Mouse (Mus musculus) spleen, adult 2 months (tissue): Measurements from ENCODE around the gene Pth2. TPM values are rescaled to one million over a fixed set of nuclear protein-coding genes. Genes with fewer than 3 reads are reported as not detected.

Experiments used
- DNase-seq, 2 experiments: peaks; one replicate each; pipeline versions ENCODE4 v3.0.0 to v3.0.0-alpha.2; 2012 to 2021; ENCODE audit warnings: low spot score in 2 of 2, low read depth in 1 of 2
- H3K27ac ChIP-seq: fragments of 200-500 bp; 2 replicates; pipeline ENCODE4 v1.5.1; 2012; ENCODE audit warnings: low read length, inconsistent platforms; ENCODE audit not compliant: insufficient read depth
- H3K27me3 ChIP-seq: fragments of 200-500 bp; 2 replicates; pipeline ENCODE4 v1.6.1; 2012; ENCODE audit warnings: mild to moderate bottlenecking, moderate library complexity, low read length, inconsistent platforms; ENCODE audit not compliant: control insufficient read depth, insufficient read depth
- H3K36me3 ChIP-seq: fragments of 200-500 bp; 2 replicates; pipeline ENCODE4 v1.6.1; 2012; ENCODE audit warnings: mild to moderate bottlenecking, low read length, inconsistent platforms; ENCODE audit not compliant: control insufficient read depth, insufficient read depth
- H3K4me1 ChIP-seq: fragments of 200-500 bp; 2 replicates; pipeline ENCODE4 v1.6.1; 2011; ENCODE audit warnings: inconsistent platforms; ENCODE audit not compliant: control insufficient read depth, insufficient read depth, insufficient read length
- H3K4me3 ChIP-seq: fragments of 200-500 bp; 2 replicates; pipeline ENCODE4 v1.5.1; 2011; ENCODE audit warnings: mild to moderate bottlenecking, inconsistent platforms; ENCODE audit not compliant: insufficient read depth, insufficient read length; ENCODE audit errors: extremely low read depth
- CTCF ChIP-seq: fragments of 200-500 bp; IDR thresholded peaks from 2 replicates; pipeline ENCODE4 v1.5.1; 2011; ENCODE audit warnings: mild to moderate bottlenecking, inconsistent platforms; ENCODE audit not compliant: insufficient read depth, insufficient read length, insufficient replicate concordance; ENCODE audit errors: extremely low read depth
- POLR2A ChIP-seq: fragments of 200-500 bp; IDR thresholded peaks from 2 replicates; pipeline ENCODE4 v1.6.1; 2011; ENCODE audit warnings: low read depth, low read length, inconsistent platforms
- WGBS: fragments of 180-500 bp; shearing (Covaris S2); methylation state at CpG from one replicate; pipeline ENCODE4 v1.1.7; 2018; 5-methylcytosine and 5-hydroxymethylcytosine counted together
- polyA plus RNA-seq: library from polyadenylated mRNA; depleted of rRNA; stranded (reverse); fragments of >200 nt; gene quantifications from 2 replicates; pipeline ENCODE4 v1.2.3, GENCODE M21; 2012; rRNA removed

The Pth2 gene
- polyA plus RNA-seq, 1 experiment: not detected

DNA sequence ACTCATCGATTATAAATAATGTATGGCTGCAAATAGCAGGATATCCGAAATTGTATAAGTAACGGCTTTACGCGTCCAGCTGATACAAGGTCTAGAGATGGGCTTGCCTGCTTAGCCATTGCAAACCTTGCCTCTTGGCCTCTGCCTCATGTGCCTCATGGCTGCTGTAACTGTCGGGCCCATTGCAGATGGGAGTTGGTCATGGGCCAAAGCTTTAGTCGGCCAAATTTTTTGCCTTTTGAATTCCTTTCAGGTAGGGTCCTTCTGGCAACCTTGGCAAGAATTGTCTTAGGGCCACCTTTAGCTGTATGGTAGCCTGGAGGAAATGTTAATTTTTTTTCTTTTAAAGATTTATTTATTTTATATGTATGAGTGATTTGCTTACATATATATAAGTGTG is 44.0 kb downstream of the Pth2 start:
- H3K36me3 ChIP-seq: no peaks in the 10 kb centered on the region
- peaks cover 10% of the 10 kb centered on the region; the same call in 1 of the 2 replicates for H3K4me1 ChIP-seq
- H3K27ac ChIP-seq: no peak overlapping the region
- DNase-seq: no peak
- no peak overlapping the region for H3K4me3 ChIP-seq
- 95% methylated on average over 7 of the region's 7 CpGs for WGBS
- H3K27me3 ChIP-seq: no peaks in the 10 kb centered on the region
- no peak for TF ChIP-seq CTCF
- TF ChIP-seq POLR2A: no peak

DNA sequence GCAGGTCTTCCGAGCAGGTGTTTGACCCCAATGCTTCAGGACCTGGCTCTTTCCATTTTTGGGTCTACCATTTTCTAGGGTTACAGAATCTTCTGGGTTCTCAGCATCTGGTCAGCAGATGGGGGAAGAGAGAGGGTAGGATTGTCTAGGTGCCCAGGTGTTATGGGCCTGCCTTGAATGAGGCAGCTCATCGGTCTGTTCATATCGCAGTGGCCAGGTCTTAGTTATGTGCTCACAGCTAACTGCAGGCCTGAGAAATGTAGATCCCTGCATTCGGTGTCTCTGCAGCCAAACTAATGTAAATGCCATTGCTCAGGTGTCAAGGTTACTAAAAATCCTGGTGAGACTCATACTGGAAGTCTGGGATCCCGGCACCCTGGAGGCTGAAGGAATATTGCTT is 45.6 kb downstream of the Pth2 start:
- H3K27ac ChIP-seq: no peak overlapping the region
- H3K4me1 ChIP-seq: peaks cover 12% of the 10 kb centered on the region; the same call in 1 of the 2 replicates
- no peaks in the 10 kb centered on the region for H3K27me3 ChIP-seq
- DNase-seq: no peak
- WGBS: 92% methylated on average over 5 of the region's 5 CpGs
- H3K4me3 ChIP-seq: no peak overlapping the region
- TF ChIP-seq CTCF (no peak), POLR2A (no peak)
- no peaks in the 10 kb centered on the region for H3K36me3 ChIP-seq

DNA sequence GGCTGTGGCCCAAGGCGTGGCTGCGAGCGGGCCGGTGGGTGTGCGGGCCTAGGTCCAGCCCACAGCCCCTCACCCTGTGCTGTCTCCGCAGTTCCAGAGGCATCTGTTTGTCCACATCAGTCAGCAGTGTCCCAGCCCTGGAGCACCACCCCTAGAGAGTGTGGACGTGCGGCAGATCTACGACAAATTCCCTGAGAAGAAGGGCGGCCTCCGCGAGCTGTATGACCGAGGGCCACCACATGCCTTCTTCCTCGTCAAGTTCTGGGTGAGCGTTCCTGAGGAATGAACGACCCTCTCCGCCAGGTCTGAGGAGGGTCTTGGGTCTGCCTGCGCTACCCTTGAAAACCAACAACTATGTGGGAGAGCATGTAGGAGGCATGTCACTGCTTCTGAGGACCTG is 47.8 kb downstream of the Pth2 start:
- peaks cover 13% of the 10 kb centered on the region; the same call in 1 of the 2 replicates for H3K4me1 ChIP-seq
- H3K27ac ChIP-seq: no peak overlapping the region
- H3K4me3 ChIP-seq: no peak overlapping the region
- 96% methylated on average over 18 of the region's 18 CpGs for WGBS
- peaks cover 3% of the 10 kb centered on the region for H3K36me3 ChIP-seq
- TF ChIP-seq POLR2A: no peak
- TF ChIP-seq CTCF: no peak
- H3K27me3 ChIP-seq: no peaks in the 10 kb centered on the region
- DNase-seq: no peak

DNA sequence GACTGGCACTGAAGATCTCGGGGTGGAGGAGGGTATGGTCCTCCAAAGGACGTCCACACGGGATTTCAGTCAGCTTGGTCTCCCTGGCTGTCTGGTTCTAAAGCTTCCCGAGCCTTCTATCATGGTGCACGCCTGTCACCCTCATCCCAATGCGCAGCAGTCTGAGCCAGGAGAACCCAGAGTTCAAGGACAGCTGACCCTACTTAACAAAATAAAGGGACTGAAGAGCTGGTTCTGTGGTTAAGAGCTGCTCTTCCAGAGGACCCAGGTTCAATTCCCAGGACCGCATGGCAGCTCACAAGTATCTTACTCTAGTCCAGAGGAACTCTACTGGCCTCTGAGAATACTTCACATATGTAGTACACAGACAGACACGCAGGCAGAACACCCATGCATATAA is 48.3 kb downstream of the Pth2 start:
- Histone ChIP-seq H3K27ac (no peak overlapping the region), H3K4me3 (no peak overlapping the region), H3K27me3 (no peaks in the 10 kb centered on the region), H3K4me1 (peaks cover 17% of the 10 kb centered on the region), H3K36me3 (peaks cover 6% of the 10 kb centered on the region)
- TF ChIP-seq POLR2A: no peak
- no peak for TF ChIP-seq CTCF
- WGBS: 88% methylated on average over 8 of the region's 8 CpGs
- DNase-seq: no peak

DNA sequence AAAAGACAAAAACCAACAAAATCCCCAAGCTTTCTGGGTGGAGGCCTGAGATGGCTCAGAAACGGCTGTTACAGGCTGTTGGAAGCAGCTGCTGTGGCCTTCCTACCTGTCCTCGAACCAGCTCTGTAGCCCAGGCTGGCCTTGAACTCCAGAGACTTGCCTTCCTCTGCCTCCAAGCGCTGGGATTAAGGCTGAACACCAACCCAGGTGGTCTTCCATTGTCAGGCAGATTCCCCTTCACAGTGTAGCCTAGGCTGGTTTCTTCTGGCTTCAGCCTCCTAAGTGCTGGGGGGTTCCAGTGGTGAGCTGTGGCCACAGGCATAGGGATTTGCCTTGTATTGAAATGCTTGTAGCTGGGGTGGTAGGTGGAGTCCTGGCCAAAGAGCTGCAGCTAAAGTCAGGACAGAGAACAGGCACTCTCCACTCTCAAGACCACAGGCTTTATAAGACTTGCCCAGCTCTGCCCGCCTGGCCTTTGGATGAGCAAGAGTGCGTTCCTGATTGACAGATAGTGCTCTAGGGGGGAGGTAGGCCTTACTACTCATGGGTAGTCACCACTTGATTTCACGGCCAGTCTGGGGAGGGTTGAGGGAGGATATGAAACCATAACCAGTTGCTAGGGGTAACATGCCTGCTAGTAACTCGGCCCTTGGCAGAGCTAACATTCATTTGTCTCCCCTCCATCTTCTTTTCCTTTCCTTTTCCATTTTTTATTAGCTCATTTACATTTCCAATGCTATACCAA is 48.8 kb downstream of the Pth2 start:
- 45% methylated on average over 7 of the region's 7 CpGs for WGBS
- peaks cover 21% of the 10 kb centered on the region for H3K4me1 ChIP-seq
- H3K36me3 ChIP-seq: peaks cover 11% of the 10 kb centered on the region
- peak overlapping the region; percentile 66 for H3K27ac ChIP-seq
- H3K27me3 ChIP-seq: no peaks in the 10 kb centered on the region
- TF ChIP-seq CTCF: no peak
- 0 out of 2 replicates have a peak, but pooled peaks have one; percentile 7 for TF ChIP-seq POLR2A
- H3K4me3 ChIP-seq: no peak overlapping the region
- DNase-seq: peak; percentile 51 to 68

DNA sequence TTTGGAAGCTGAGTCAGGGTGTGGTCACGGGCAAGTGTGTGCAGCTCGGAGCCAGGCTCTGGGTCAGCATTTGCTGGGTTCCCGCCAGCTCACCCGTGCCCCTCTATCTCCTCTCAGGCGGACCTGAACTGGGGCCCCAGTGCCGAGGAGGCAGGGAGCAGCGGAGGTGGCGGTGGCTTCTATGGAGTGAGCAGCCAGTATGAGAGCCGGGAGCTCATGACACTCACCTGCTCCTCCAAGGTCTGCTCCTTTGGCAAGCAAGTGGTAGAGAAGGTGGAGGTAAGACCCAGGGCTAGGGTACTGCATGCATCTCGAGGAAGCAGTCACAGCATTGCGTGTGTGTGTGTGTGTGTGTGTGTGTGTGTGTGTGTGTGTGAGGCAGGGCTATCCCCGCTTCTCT is 50.4 kb downstream of the Pth2 start:
- WGBS: 85% methylated on average over 12 of the region's 12 CpGs
- no peak for DNase-seq
- TF ChIP-seq POLR2A (no peak), CTCF (no peak)
- H3K27me3 ChIP-seq: no peaks in the 10 kb centered on the region
- peaks cover 34% of the 10 kb centered on the region for H3K4me1 ChIP-seq
- H3K36me3 ChIP-seq: peaks cover 25% of the 10 kb centered on the region
- no peak overlapping the region for H3K4me3 ChIP-seq
- H3K27ac ChIP-seq: no peak overlapping the region

Other genes starting within 250 kb of the Pth2 start
- not detected in 2 replicates for gene Tsks, start 237.8 kb upstream of the Pth2 start, polyA plus RNA-seq
- gene Cpt1c, start 206.1 kb upstream of the Pth2 start, polyA plus RNA-seq: 4.8 and 6.1 TPM in 2 replicates
- gene Prmt1, start 194.4 kb upstream of the Pth2 start, polyA plus RNA-seq: 109 and 112 TPM in 2 replicates
- 134 and 147 TPM in 2 replicates for gene Irf3, start 183.3 kb upstream of the Pth2 start, polyA plus RNA-seq
- gene Bcl2l12, start 182.3 kb upstream of the Pth2 start, polyA plus RNA-seq: 33.2 and 38.5 TPM in 2 replicates
- 59.0 and 65.4 TPM in 2 replicates for gene Scaf1, start 164.6 kb upstream of the Pth2 start, polyA plus RNA-seq
- gene Rras, start 163.0 kb upstream of the Pth2 start, polyA plus RNA-seq: 55.1 and 65.1 TPM in 2 replicates
- gene Prr12, start 128.1 kb upstream of the Pth2 start, polyA plus RNA-seq: 16.1 TPM in 2 replicates
- gene Nosip, start 118.6 kb upstream of the Pth2 start, polyA plus RNA-seq: 67.9 and 95.7 TPM in 2 replicates
- 19.9 and 27.6 TPM in 2 replicates for gene Prrg2, start 118.3 kb upstream of the Pth2 start, polyA plus RNA-seq
- 96.5 and 100 TPM in 2 replicates for gene Rcn3, start 88.8 kb upstream of the Pth2 start, polyA plus RNA-seq
- 64.4 and 75.4 TPM in 2 replicates for gene Fcgrt, start 77.1 kb upstream of the Pth2 start, polyA plus RNA-seq
- gene Rps11, start 56.6 kb upstream of the Pth2 start, polyA plus RNA-seq: 273 and 325 TPM in 2 replicates
- 1,860 and 2,797 TPM in 2 replicates for gene Rpl13a, start 52.2 kb upstream of the Pth2 start, polyA plus RNA-seq
- gene Gm45713, start 44.8 kb upstream of the Pth2 start, polyA plus RNA-seq: 0.28 and 0.70 TPM in 2 replicates
- 183 and 197 TPM in 2 replicates for gene Flt3l, start 44.6 kb upstream of the Pth2 start, polyA plus RNA-seq
- 45.2 and 48.7 TPM in 2 replicates for gene Pih1d1, start 26.7 kb upstream of the Pth2 start, polyA plus RNA-seq
- gene Aldh16a1, start 26.4 kb upstream of the Pth2 start, polyA plus RNA-seq: 93.0 and 114 TPM in 2 replicates
- 0.05 and 0.06 TPM in 2 replicates for gene Slc17a7, start 17.0 kb upstream of the Pth2 start, polyA plus RNA-seq
- not detected in 2 replicates for gene Gfy, start 1.4 kb upstream of the Pth2 start, polyA plus RNA-seq
- gene Ccdc155, start 23.9 kb downstream of the Pth2 start, polyA plus RNA-seq: 0.16 and 0.20 TPM in 2 replicates
- 2.1 and 2.8 TPM in 2 replicates for gene Dkkl1, start 31.2 kb downstream of the Pth2 start, polyA plus RNA-seq
- 10.6 and 12.1 TPM in 2 replicates for gene Tead2, start 34.8 kb downstream of the Pth2 start, polyA plus RNA-seq
- gene Cd37, start 58.1 kb downstream of the Pth2 start, polyA plus RNA-seq: 1,116 and 1,582 TPM in 2 replicates
- not detected in 2 replicates for gene Slc6a16, start 60.1 kb downstream of the Pth2 start, polyA plus RNA-seq
- gene Slc6a21, start 96.5 kb downstream of the Pth2 start, polyA plus RNA-seq: 0.27 and 0.43 TPM in 2 replicates
- 7.9 and 10.0 TPM in 2 replicates for gene Trpm4, start 152.8 kb downstream of the Pth2 start, polyA plus RNA-seq
- 0.04 and 0.09 TPM in 2 replicates for gene Hrc, start 154.3 kb downstream of the Pth2 start, polyA plus RNA-seq
- gene Ppfia3, start 186.0 kb downstream of the Pth2 start, polyA plus RNA-seq: 0.22 and 0.27 TPM in 2 replicates
- gene Lin7b, start 189.6 kb downstream of the Pth2 start, polyA plus RNA-seq: 0.90 and 2.1 TPM in 2 replicates
- 273 and 277 TPM in 2 replicates for gene Snrnp70, start 214.7 kb downstream of the Pth2 start, polyA plus RNA-seq
- 0.04 and 0.05 TPM in 2 replicates for gene Kcna7, start 224.7 kb downstream of the Pth2 start, polyA plus RNA-seq
- 0.12 and 0.33 TPM in 2 replicates for gene Ntf5, start 232.7 kb downstream of the Pth2 start, polyA plus RNA-seq
- not detected in 2 replicates for gene Lhb, start 239.8 kb downstream of the Pth2 start, polyA plus RNA-seq